Mouse (Mus musculus): ENCODE data around the gene Hist1h2ac. TPM values are rescaled to one million over a fixed set of nuclear protein-coding genes. Genes with fewer than 3 reads are reported as not detected.
"Not testable (repeated sequence)": the region's sequence is repeated elsewhere in the genome, so short reads cannot be mapped to it uniquely, and the experiment has no call there.

The Hist1h2ac gene
- polyA plus RNA-seq, 1 experiment from 2014 or later = 2.2 TPM

DNA sequence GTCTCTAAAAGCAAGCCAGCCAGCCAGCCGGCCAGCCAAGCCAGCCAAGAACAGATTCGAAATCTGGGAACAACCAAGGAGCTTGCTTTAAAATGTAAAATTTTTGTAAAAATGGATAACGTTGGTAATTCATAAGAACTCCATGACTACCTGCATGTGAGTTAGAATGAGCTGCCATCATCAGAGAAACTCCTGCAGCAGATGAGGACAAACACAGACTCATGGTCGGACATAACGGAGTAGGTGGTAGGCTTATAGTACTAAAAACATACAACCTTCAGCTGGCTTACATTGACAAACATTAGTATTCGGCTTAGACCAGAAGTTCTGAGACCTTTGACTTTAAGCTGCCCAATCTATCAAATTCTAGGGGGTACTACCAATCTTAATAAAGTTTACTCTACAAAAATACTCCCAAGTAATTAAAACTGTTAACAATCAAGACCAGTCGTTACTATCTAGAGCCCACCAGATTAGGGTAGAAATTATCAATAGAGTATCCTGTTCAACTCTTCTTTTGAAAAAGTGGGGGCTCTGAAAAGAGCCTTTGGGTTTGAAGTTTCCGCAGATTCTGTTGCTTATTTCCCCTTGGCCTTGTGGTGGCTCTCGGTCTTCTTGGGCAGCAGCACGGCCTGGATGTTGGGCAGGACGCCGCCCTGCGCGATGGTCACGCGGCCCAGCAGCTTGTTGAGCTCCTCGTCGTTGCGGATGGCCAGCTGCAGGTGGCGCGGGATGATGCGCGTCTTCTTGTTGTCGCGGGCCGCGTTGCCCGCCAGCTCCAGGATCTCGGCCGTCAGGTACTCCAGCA, 597 bp downstream of the Hist1h2ac start:
- not testable (repeated sequence) for H3K27me3 ChIP-seq (ENCODE audit: control insufficient read depth, insufficient read depth, low read depth, low read length); H3K4me1 ChIP-seq (replicated peaks; ENCODE audit: control insufficient read depth, insufficient read depth, low read length); H3K36me3 ChIP-seq (ENCODE audit: control insufficient read depth, insufficient read depth, low read length); H3K9me3 ChIP-seq (ENCODE audit: control insufficient read depth, low read length)
- H3K27ac ChIP-seq (ENCODE audit: low read length) = peak overlapping the region; percentile 94
- ATAC-seq (ENCODE audit: low read depth) = peak; percentile 31
- peak overlapping the region; percentile 46 for H3K4me3 ChIP-seq (ENCODE audit: low read length)
- 11% methylated on average over 10 of the region's 30 CpGs for WGBS
- H3K9ac ChIP-seq (ENCODE audit: low read length) = peak overlapping the region; percentile 61
- H3K4me2 ChIP-seq (ENCODE audit: low read depth, low read length) = peak overlapping the region; percentile 62

DNA sequence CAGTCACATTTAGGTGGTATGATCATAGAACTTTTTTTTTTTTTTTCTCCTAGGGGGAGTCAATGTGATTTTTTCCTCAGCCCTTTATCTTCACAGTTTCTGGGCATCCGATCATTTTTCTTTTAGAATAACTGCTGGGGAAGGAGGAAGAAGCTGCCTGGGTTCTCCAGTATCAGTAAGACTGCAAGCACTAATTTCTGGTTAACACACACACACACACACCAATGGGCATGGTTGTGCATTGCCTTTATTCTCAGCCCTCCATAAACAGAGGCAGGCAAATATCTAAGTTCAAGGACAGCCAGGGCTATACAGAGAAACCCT, 1.2 kb downstream of the Hist1h2ac start:
- H3K27me3 ChIP-seq (ENCODE audit: control insufficient read depth, insufficient read depth, low read depth, low read length) = no peaks in the 10 kb centered on the region
- peak overlapping the region; percentile 61 for H3K9ac ChIP-seq (ENCODE audit: low read length)
- H3K36me3 ChIP-seq (ENCODE audit: control insufficient read depth, insufficient read depth, low read length) = no peaks in the 10 kb centered on the region
- peaks cover 8% of the 10 kb centered on the region; the same call in 1 of the 2 replicates for H3K4me1 ChIP-seq (replicated peaks; ENCODE audit: control insufficient read depth, insufficient read depth, low read length)
- peak overlapping the region; percentile 62 for H3K4me2 ChIP-seq (ENCODE audit: low read depth, low read length)
- 22% methylated on average over 1 of the region's 1 CpGs for WGBS
- H3K9me3 ChIP-seq (ENCODE audit: control insufficient read depth, low read length) = no peaks in the 10 kb centered on the region
- peak overlapping the region; percentile 46 for H3K4me3 ChIP-seq (ENCODE audit: low read length)
- ATAC-seq (ENCODE audit: low read depth) = no peak
- H3K27ac ChIP-seq (ENCODE audit: low read length) = peak overlapping the region; percentile 94

DNA sequence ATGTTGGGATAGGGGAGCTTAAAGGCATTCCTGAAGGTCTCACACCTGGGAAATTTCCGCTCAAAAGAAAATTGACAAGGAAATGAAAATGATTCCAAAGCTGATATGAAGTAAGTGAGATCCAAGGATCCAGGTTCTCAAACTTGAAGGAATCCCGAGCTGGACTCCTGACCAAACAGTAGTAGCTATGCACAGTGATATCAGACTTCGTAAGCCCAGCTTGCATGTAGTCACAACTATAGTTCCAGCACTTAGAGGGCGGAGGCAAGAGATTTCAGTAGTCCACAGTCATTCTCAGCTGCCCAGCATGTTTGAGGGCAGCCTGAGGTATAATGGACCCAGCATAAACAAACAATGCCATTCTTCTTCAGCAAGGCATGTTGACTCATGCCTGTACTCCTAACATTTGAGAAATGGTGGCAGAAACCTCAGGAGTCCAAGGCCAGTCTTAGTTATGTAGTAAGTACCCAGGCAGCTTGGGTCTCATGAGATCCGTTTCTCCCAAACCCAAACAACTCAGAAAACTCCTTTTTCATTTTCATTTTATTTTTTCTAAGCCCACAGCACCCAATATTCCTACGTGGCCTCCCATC, 1.7 kb downstream of the Hist1h2ac start:
- H3K27me3 ChIP-seq (ENCODE audit: control insufficient read depth, insufficient read depth, low read depth, low read length) = no peaks in the 10 kb centered on the region
- no peak for ATAC-seq (ENCODE audit: low read depth)
- no peaks in the 10 kb centered on the region for H3K36me3 ChIP-seq (ENCODE audit: control insufficient read depth, insufficient read depth, low read length)
- H3K4me2 ChIP-seq (ENCODE audit: low read depth, low read length) = no peak overlapping the region
- H3K9ac ChIP-seq (ENCODE audit: low read length) = no peak overlapping the region
- no peak overlapping the region for H3K27ac ChIP-seq (ENCODE audit: low read length)
- no peak overlapping the region for H3K4me3 ChIP-seq (ENCODE audit: low read length)
- peaks cover 8% of the 10 kb centered on the region; the same call in 1 of the 2 replicates for H3K4me1 ChIP-seq (replicated peaks; ENCODE audit: control insufficient read depth, insufficient read depth, low read length)
- WGBS = 70% methylated on average over 6 of the region's 6 CpGs
- H3K9me3 ChIP-seq (ENCODE audit: control insufficient read depth, low read length) = no peaks in the 10 kb centered on the region

DNA sequence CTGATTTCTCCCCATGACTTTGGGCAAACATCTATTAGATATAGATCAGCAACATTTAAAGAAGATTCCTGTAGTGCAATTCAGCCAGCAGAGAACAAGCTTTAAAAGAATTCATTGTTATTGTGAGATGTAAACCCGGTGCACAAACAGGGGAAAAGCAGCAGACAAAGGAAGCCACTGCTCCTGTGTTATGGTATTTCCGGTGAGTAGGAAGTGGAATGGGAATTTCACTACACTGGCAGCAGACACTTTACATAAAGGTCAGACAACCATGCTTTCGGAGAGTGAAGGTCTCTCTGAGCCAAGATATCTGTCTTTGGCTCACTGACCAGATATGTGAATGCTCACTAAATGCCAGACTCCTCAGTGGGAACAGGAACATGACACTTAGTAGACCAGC, 21.2 kb downstream of the Hist1h2ac start:
- Histone ChIP-seq H3K27ac (ENCODE audit: low read length) (no peak overlapping the region), H3K27me3 (ENCODE audit: control insufficient read depth, insufficient read depth, low read depth, low read length) (no peaks in the 10 kb centered on the region), H3K9me3 (ENCODE audit: control insufficient read depth, low read length) (no peaks in the 10 kb centered on the region), H3K4me1 (replicated peaks; ENCODE audit: control insufficient read depth, insufficient read depth, low read length) (no peaks in the 10 kb centered on the region), H3K36me3 (ENCODE audit: control insufficient read depth, insufficient read depth, low read length) (no peaks in the 10 kb centered on the region), H3K4me3 (ENCODE audit: low read length) (no peak overlapping the region), H3K9ac (ENCODE audit: low read length) (no peak overlapping the region), H3K4me2 (ENCODE audit: low read depth, low read length) (no peak overlapping the region)
- WGBS = 43% methylated on average over 3 of the region's 3 CpGs
- no peak for ATAC-seq (ENCODE audit: low read depth)

DNA sequence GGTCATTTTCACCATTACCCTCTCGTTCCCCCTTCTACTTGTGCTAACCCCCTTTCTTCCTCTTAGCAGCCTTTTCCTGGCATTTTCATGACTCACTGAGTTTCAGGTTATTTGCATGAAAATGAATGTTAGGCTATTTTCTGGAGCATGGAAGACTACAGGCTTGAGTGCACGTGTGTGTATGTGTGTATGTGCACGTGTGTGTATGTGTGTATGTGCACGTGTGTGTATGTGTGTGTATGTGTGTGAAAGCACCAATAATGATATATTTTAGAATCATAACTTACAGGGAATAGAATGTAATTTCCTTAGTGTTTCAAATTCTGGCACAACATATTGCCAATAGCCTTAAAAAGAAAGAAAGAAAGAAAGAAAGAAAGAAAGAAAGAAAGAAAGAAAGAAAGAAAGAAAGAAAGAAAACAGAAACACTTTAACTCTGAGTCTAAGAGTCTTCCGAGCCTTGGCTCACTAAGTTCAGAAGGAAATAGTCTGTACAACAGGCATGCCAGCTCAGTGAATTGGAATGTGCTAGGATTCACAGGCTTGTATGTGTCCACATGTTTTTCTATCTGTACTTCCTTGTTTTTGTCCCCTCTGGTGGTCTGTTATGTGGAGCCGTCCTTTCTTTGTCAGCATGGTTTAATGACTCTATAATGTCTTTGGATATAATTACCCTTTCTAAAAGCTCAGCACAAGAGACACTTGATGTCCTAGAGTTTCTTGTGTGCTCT, 23.9 kb downstream of the Hist1h2ac start:
- Histone ChIP-seq H3K4me3 (ENCODE audit: low read length) (no peak overlapping the region), H3K4me1 (replicated peaks; ENCODE audit: control insufficient read depth, insufficient read depth, low read length) (no peaks in the 10 kb centered on the region), H3K9ac (ENCODE audit: low read length) (no peak overlapping the region), H3K9me3 (ENCODE audit: control insufficient read depth, low read length) (no peaks in the 10 kb centered on the region), H3K36me3 (ENCODE audit: control insufficient read depth, insufficient read depth, low read length) (no peaks in the 10 kb centered on the region), H3K27ac (ENCODE audit: low read length) (no peak overlapping the region), H3K27me3 (ENCODE audit: control insufficient read depth, insufficient read depth, low read depth, low read length) (no peaks in the 10 kb centered on the region), H3K4me2 (ENCODE audit: low read depth, low read length) (no peak overlapping the region)
- 62% methylated on average over 6 of the region's 6 CpGs for WGBS
- ATAC-seq (ENCODE audit: low read depth) = no peak

Small RNA genes lying within 50 kb of the gene (microRNA-seq; reads per million reads assigned to microRNA genes)
- gene Gm44350 = not detected

Other genes with a start within 250 kb of the Hist1h2ac start
- gene Btn1a1, start 218.0 kb downstream of the Hist1h2ac start, polyA plus RNA-seq (2015; fragmentation: Nextera tagmentation; extraction: Ambion mirVana) = 0.06 and 0.10 TPM in 2 replicates
- 0.20 and 0.28 TPM in 2 replicates for gene Btn2a2, start 195.1 kb downstream of the Hist1h2ac start, polyA plus RNA-seq (2015; fragmentation: Nextera tagmentation; extraction: Ambion mirVana)
- gene Hist1h4h, start 152.9 kb downstream of the Hist1h2ac start, polyA plus RNA-seq (2015; fragmentation: Nextera tagmentation; extraction: Ambion mirVana) = 4.3 and 8.4 TPM in 2 replicates
- gene Hist1h2af, start 150.0 kb downstream of the Hist1h2ac start, polyA plus RNA-seq (2015; fragmentation: Nextera tagmentation; extraction: Ambion mirVana) = 7.1 and 8.0 TPM in 2 replicates
- 5.6 and 6.2 TPM in 2 replicates for gene Hist1h3g, start 148.5 kb downstream of the Hist1h2ac start, polyA plus RNA-seq (2015; fragmentation: Nextera tagmentation; extraction: Ambion mirVana)
- gene Hist1h2bh, start 140.6 kb downstream of the Hist1h2ac start, polyA plus RNA-seq (2015; fragmentation: Nextera tagmentation; extraction: Ambion mirVana) = 1.3 and 2.0 TPM in 2 replicates
- gene Hist1h3f, start 139.9 kb downstream of the Hist1h2ac start, polyA plus RNA-seq (2015; fragmentation: Nextera tagmentation; extraction: Ambion mirVana) = 0.49 and 0.93 TPM in 2 replicates
- 0.78 and 2.4 TPM in 2 replicates for gene Hist1h4f, start 132.3 kb downstream of the Hist1h2ac start, polyA plus RNA-seq (2015; fragmentation: Nextera tagmentation; extraction: Ambion mirVana)
- gene Hist1h1d, start 130.7 kb downstream of the Hist1h2ac start, polyA plus RNA-seq (2015; fragmentation: Nextera tagmentation; extraction: Ambion mirVana) = 0.58 and 0.79 TPM in 2 replicates
- gene Hist1h3e, start 121.6 kb downstream of the Hist1h2ac start, polyA plus RNA-seq (2015; fragmentation: Nextera tagmentation; extraction: Ambion mirVana) = 4.9 and 7.8 TPM in 2 replicates
- gene Hist1h2ae, start 112.7 kb downstream of the Hist1h2ac start, polyA plus RNA-seq (2015; fragmentation: Nextera tagmentation; extraction: Ambion mirVana) = 71.9 and 83.6 TPM in 2 replicates
- 13.6 and 15.8 TPM in 2 replicates for gene Hist1h2bg, start 112.6 kb downstream of the Hist1h2ac start, polyA plus RNA-seq (2015; fragmentation: Nextera tagmentation; extraction: Ambion mirVana)
- gene Hist1h2bf, start 109.8 kb downstream of the Hist1h2ac start, polyA plus RNA-seq (2015; fragmentation: Nextera tagmentation; extraction: Ambion mirVana) = 4.8 and 6.8 TPM in 2 replicates
- 2.9 and 3.4 TPM in 2 replicates for gene Hist1h2ad, start 109.6 kb downstream of the Hist1h2ac start, polyA plus RNA-seq (2015; fragmentation: Nextera tagmentation; extraction: Ambion mirVana)
- 7.4 and 9.5 TPM in 2 replicates for gene Hist1h3d, start 108.2 kb downstream of the Hist1h2ac start, polyA plus RNA-seq (2015; fragmentation: Nextera tagmentation; extraction: Ambion mirVana)
- gene Hist1h4d, start 102.3 kb downstream of the Hist1h2ac start, polyA plus RNA-seq (2015; fragmentation: Nextera tagmentation; extraction: Ambion mirVana) = 130 and 135 TPM in 2 replicates
- gene Hist1h2be, start 62.8 kb downstream of the Hist1h2ac start, polyA plus RNA-seq (2015; fragmentation: Nextera tagmentation; extraction: Ambion mirVana) = 3.3 and 3.4 TPM in 2 replicates
- 20.3 and 21.3 TPM in 2 replicates for gene Hist1h1e, start 61.4 kb downstream of the Hist1h2ac start, polyA plus RNA-seq (2015; fragmentation: Nextera tagmentation; extraction: Ambion mirVana)
- 66.1 and 72.9 TPM in 2 replicates for gene Hist1h2bc, start 251 bp upstream of the Hist1h2ac start, polyA plus RNA-seq (2015; fragmentation: Nextera tagmentation; extraction: Ambion mirVana)
- 0.16 and 0.48 TPM in 2 replicates for gene Hist1h1t, start 11.9 kb upstream of the Hist1h2ac start, polyA plus RNA-seq (2015; fragmentation: Nextera tagmentation; extraction: Ambion mirVana)
- 6.2 and 6.6 TPM in 2 replicates for gene Hist1h4c, start 14.5 kb upstream of the Hist1h2ac start, polyA plus RNA-seq (2015; fragmentation: Nextera tagmentation; extraction: Ambion mirVana)
- 11.2 and 13.7 TPM in 2 replicates for gene Hfe, start 26.9 kb upstream of the Hist1h2ac start, polyA plus RNA-seq (2015; fragmentation: Nextera tagmentation; extraction: Ambion mirVana)
- gene Hist1h1c, start 54.9 kb upstream of the Hist1h2ac start, polyA plus RNA-seq (2015; fragmentation: Nextera tagmentation; extraction: Ambion mirVana) = 36.9 and 37.8 TPM in 2 replicates
- 5.9 and 9.7 TPM in 2 replicates for gene Hist1h3c, start 61.7 kb upstream of the Hist1h2ac start, polyA plus RNA-seq (2015; fragmentation: Nextera tagmentation; extraction: Ambion mirVana)
- 4.0 and 4.9 TPM in 2 replicates for gene Hist1h2bb, start 62.8 kb upstream of the Hist1h2ac start, polyA plus RNA-seq (2015; fragmentation: Nextera tagmentation; extraction: Ambion mirVana)
- gene Hist1h2ab, start 67.2 kb upstream of the Hist1h2ac start, polyA plus RNA-seq (2015; fragmentation: Nextera tagmentation; extraction: Ambion mirVana) = 33.4 and 44.6 TPM in 2 replicates
- 13.3 and 14.0 TPM in 2 replicates for gene Hist1h3b, start 68.3 kb upstream of the Hist1h2ac start, polyA plus RNA-seq (2015; fragmentation: Nextera tagmentation; extraction: Ambion mirVana)
- 5.1 and 6.6 TPM in 2 replicates for gene Hist1h4b, start 73.1 kb upstream of the Hist1h2ac start, polyA plus RNA-seq (2015; fragmentation: Nextera tagmentation; extraction: Ambion mirVana)
- gene Hist1h4a, start 77.3 kb upstream of the Hist1h2ac start, polyA plus RNA-seq (2015; fragmentation: Nextera tagmentation; extraction: Ambion mirVana) = 1.2 TPM in 1 of 2 replicates, not detected in the other
- gene Hist1h3a, start 78.4 kb upstream of the Hist1h2ac start, polyA plus RNA-seq (2015; fragmentation: Nextera tagmentation; extraction: Ambion mirVana) = 4.2 and 5.5 TPM in 2 replicates
- 2.1 and 4.3 TPM in 2 replicates for gene Hist1h1a, start 79.7 kb upstream of the Hist1h2ac start, polyA plus RNA-seq (2015; fragmentation: Nextera tagmentation; extraction: Ambion mirVana)
- not detected in 2 replicates for gene Trim38, start 86.0 kb upstream of the Hist1h2ac start, polyA plus RNA-seq (2015; fragmentation: Nextera tagmentation; extraction: Ambion mirVana)
- not detected in 2 replicates for gene Slc17a2, start 123.0 kb upstream of the Hist1h2ac start, polyA plus RNA-seq (2015; fragmentation: Nextera tagmentation; extraction: Ambion mirVana)
- not detected in 2 replicates for gene Slc17a3, start 155.5 kb upstream of the Hist1h2ac start, polyA plus RNA-seq (2015; fragmentation: Nextera tagmentation; extraction: Ambion mirVana)
- gene Slc17a1, start 183.8 kb upstream of the Hist1h2ac start, polyA plus RNA-seq (2015; fragmentation: Nextera tagmentation; extraction: Ambion mirVana) = not detected in 2 replicates
- gene Slc17a4, start 231.1 kb upstream of the Hist1h2ac start, polyA plus RNA-seq (2015; fragmentation: Nextera tagmentation; extraction: Ambion mirVana) = not detected in 2 replicates